Mouse (Mus musculus) midbrain, postnatal 0 days (tissue): ENCODE results near the gene 9030025P20Rik. TPM values are rescaled to one million over a fixed set of nuclear protein-coding genes. Genes with fewer than 3 reads are reported as not detected.
"Not testable (repeated sequence)": the region's sequence is repeated elsewhere in the genome, so short reads cannot be mapped to it uniquely, and the experiment has no call there.

Source experiments
- ATAC-seq: fragments of 200-750 bp; cut with Nextera tagmentation; 2 replicates; pipeline ENCODE4 v1.8.0; 2017; ENCODE audit warnings: moderate number of reproducible peaks, mild to moderate bottlenecking, moderate TSS enrichment, moderate library complexity; ENCODE audit not compliant: low FRiP score
- DNase-seq: peaks from one replicate; pipeline ENCODE4 v3.0.0-alpha.2; 2015; ENCODE audit warnings: low spot score
- H3K27ac ChIP-seq: fragments of 300-500 bp; sonication (generic); 2 replicates; pipeline ENCODE4 v1.5.1; 2014; ENCODE audit warnings: low read depth, mild to moderate bottlenecking, low read length, mixed read lengths
- H3K27me3 ChIP-seq: fragments of 300-500 bp; sonication (generic); 2 replicates; pipeline ENCODE4 v1.6.1; 2014; ENCODE audit warnings: low read length, control low read depth, mixed read lengths; ENCODE audit not compliant: insufficient read depth
- H3K36me3 ChIP-seq: fragments of 300-500 bp; sonication (generic); 2 replicates; pipeline ENCODE4 v1.6.1; 2014; ENCODE audit warnings: low read length, control low read depth, mixed read lengths; ENCODE audit not compliant: insufficient read depth
- H3K4me1 ChIP-seq: fragments of 300-500 bp; sonication (generic); 2 replicates; pipeline ENCODE4 v1.6.1; 2014; ENCODE audit warnings: mild to moderate bottlenecking, control low read depth, antibody characterized with exemption, low read length, mixed read lengths; ENCODE audit not compliant: insufficient read depth
- H3K4me2 ChIP-seq: fragments of 300-500 bp; sonication (generic); 2 replicates; pipeline ENCODE4 v1.6.1; 2014; ENCODE audit warnings: low read depth, mild to moderate bottlenecking, low read length, mixed read lengths; ENCODE audit not compliant: poor library complexity, severe bottlenecking
- H3K4me3 ChIP-seq: fragments of 300-500 bp; sonication (generic); 2 replicates; pipeline ENCODE4 v1.5.1; 2014; ENCODE audit warnings: low read depth, mild to moderate bottlenecking, low read length, moderate library complexity
- H3K9ac ChIP-seq: fragments of 300-500 bp; sonication (generic); replicated peaks from 2 replicates; pipeline ENCODE4 v1.6.1; 2014; ENCODE audit warnings: mild to moderate bottlenecking, low read length, moderate library complexity, mixed read lengths; ENCODE audit not compliant: poor library complexity, severe bottlenecking
- H3K9me3 ChIP-seq: fragments of 300-500 bp; sonication (generic); 2 replicates; pipeline ENCODE4 v1.6.1; 2016; ENCODE audit warnings: low read length, control low read depth
- CTCF ChIP-seq: IDR thresholded peaks from 2 replicates; pipeline ENCODE4 v1.5.1; 2016; ENCODE audit warnings: antibody characterized with exemption, mild to moderate bottlenecking
- WGBS: fragments of 180-500 bp; shearing (Covaris S2); extraction: QIAGEN DNeasy Blood & Tissue Kit; methylation state at CpG from one replicate; pipeline ENCODE4 v1.1.7; 2014; 5-methylcytosine and 5-hydroxymethylcytosine counted together
- polyA plus RNA-seq: library from polyadenylated mRNA; unstranded; fragments of >200 nt; fragmentation: Nextera tagmentation; extraction: Ambion mirVana; gene quantifications from 2 replicates; pipeline ENCODE4 v1.2.1, GENCODE M21; 2015
- total RNA-seq: library from RNA; depleted of rRNA; stranded (reverse); fragments of >200 nt; gene quantifications from 2 replicates; pipeline ENCODE4 v1.2.3, GENCODE M21; 2014; rRNA removed

The 9030025P20Rik gene
- total RNA-seq (8.7 and 10.6 TPM in 2 replicates), polyA plus RNA-seq (7.0 and 7.1 TPM in 2 replicates)

DNA sequence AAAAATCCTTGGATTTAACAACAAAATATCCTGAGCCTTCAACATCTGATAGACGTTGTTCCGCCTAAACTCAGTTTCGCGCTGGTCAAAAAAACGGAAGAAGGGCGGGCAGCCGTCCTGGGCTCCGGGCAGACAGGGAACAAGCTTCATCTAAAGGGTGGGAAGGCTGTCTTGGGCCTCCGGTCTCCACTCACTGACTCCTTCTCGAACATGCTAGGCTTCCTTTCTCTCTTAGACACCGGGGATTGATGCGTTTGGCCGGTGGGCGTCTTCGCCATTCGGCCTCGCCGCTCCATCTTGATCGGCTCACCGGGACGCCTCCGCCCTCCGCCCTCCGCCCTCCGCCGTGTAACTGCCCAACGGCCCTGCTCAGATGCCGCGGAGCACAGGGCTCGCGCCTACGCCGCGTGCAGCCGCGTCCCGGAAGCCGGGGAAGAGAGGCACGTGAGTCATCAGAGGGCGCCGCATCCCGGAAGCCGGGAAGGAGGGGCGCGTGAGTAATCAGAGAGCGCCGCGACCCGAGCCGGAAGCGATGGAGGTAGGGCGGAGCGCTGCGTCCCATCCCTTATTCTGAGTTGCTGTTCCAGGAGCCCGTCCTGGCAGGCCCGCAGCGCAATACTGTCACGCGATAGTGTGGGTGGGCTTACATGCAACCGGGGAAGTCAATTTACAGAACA is at the start of gene 9030025P20Rik, which contains the start of gene Gm3417:
Gene 9030025P20Rik, plus strand, starts transcription at position 107 of the 677 bp plus-strand sequence.
Gene Gm3417, minus strand, starts transcription at position 429 of the 677 bp plus-strand sequence.
- not testable (repeated sequence) for H3K36me3 ChIP-seq, DNase-seq, H3K4me1 ChIP-seq, H3K9me3 ChIP-seq, H3K9ac ChIP-seq, H3K27me3 ChIP-seq, H3K4me3 ChIP-seq, H3K4me2 ChIP-seq, H3K27ac ChIP-seq
- ATAC-seq, result peak; percentile 98
- no CpG with 5 or more reads among the region's 60 CpGs for WGBS

DNA sequence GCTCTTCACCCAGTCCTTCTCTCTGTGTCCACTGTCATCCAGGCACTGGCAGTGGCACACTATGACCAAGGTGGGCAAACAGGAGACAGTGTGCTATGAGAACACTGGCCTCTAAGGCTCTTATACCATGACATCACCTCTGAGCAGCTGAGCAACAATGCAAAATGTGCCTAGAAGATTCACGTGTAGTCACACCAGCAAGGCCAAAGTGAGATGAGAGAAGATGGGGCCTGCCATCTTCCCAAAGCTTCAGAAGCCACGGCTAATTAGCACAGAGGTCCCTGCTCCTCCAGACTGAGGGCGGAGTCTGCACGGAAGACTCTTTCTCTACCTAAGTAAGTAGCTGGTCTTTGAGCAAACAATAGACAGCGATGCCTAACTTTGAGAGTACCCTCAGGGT is 49.6 kb upstream of the 9030025P20Rik start:
- no peaks in the 10 kb centered on the region for H3K9me3 ChIP-seq
- no peaks in the 10 kb centered on the region for H3K27me3 ChIP-seq
- no peak overlapping the region for H3K4me2 ChIP-seq
- H3K36me3 ChIP-seq, result no peaks in the 10 kb centered on the region
- ATAC-seq (no peak), DNase-seq (no peak)
- no peak for TF ChIP-seq CTCF
- no peak overlapping the region for H3K9ac ChIP-seq
- WGBS, result 69% methylated on average over 5 of the region's 5 CpGs
- no peak overlapping the region for H3K4me3 ChIP-seq
- no peaks in the 10 kb centered on the region for H3K4me1 ChIP-seq
- no peak overlapping the region for H3K27ac ChIP-seq

DNA sequence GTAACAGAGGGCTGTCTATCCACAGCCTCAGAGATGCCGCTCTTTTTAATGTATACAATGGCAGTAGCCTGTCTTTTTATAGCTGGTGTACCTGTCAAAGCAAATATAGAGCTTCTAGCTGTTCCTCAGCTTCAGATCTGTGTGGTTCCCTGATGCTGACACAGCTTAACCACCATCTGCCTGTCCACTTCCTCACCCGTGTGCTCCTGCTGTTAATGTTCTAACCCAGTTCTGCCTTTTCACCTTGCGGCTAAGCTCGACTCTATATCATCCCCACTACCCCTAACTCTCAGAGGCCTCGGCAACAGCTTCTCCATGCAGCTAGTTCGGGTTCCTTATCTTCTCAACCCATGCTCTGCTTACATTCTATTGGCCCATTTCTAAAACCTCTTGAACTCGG is 47.6 kb upstream of the 9030025P20Rik start:
- H3K36me3 ChIP-seq, result no peaks in the 10 kb centered on the region
- H3K9me3 ChIP-seq, result no peaks in the 10 kb centered on the region
- no peaks in the 10 kb centered on the region for H3K4me1 ChIP-seq
- H3K9ac ChIP-seq, result no peak overlapping the region
- no peak overlapping the region for H3K4me2 ChIP-seq
- TF ChIP-seq CTCF, result no peak
- no peak overlapping the region for H3K27ac ChIP-seq
- ATAC-seq (no peak), DNase-seq (no peak)
- no peaks in the 10 kb centered on the region for H3K27me3 ChIP-seq
- 86% methylated on average over 7 of the region's 7 CpGs for WGBS
- no peak overlapping the region for H3K4me3 ChIP-seq

DNA sequence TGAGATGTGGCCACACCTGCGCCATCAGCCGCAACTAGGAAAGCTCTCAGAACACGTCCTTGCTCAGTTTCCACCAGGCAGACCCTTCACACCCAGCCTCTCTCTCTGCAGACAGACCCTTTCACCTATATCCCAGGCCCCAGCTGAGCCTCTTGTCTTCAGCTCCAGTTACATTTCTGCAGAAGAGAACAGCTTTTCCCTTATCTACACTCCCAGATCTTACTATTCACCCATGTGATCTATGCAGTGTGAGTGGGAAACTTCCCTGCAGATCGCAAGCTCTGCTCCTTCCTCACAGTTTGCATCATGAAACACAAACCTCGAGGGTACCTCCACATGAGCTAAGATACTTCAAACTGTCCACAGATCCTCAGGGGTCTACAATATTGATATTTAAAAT is 46.8 kb upstream of the 9030025P20Rik start:
- DNase-seq, result no peak
- no peak overlapping the region for H3K4me2 ChIP-seq
- no peak overlapping the region for H3K27ac ChIP-seq
- H3K9ac ChIP-seq, result no peak overlapping the region
- no peaks in the 10 kb centered on the region for H3K27me3 ChIP-seq
- H3K36me3 ChIP-seq, result no peaks in the 10 kb centered on the region
- H3K4me1 ChIP-seq, result no peaks in the 10 kb centered on the region
- no peak overlapping the region for H3K4me3 ChIP-seq
- 85% methylated on average over 5 of the region's 5 CpGs for WGBS
- H3K9me3 ChIP-seq, result no peaks in the 10 kb centered on the region
- no peak for ATAC-seq
- no peak for TF ChIP-seq CTCF

DNA sequence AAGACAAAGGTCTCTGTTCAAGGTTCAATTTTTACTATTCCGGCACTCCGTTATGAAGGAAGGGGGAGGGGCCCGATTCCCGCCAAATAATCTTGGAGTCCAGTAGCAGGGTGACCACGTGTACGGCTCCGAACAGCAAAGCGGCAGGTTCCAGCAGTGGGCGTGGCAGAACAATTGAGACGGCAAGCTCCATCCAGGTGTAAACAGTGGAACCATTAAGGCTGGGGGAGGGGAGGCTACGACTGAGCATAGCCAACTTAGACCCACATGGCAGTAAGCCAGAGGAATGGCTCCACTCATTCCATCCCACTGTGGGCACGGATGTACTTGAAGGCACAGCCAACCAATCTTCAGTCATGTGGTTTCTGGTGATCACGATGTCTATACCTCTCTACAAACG is 43.0 kb upstream of the 9030025P20Rik start:
- not testable (repeated sequence) for H3K27me3 ChIP-seq, H3K4me3 ChIP-seq, H3K36me3 ChIP-seq, H3K4me1 ChIP-seq, H3K27ac ChIP-seq, H3K9me3 ChIP-seq, H3K9ac ChIP-seq, ATAC-seq, DNase-seq, H3K4me2 ChIP-seq
- WGBS, result 83% methylated on average over 12 of the region's 14 CpGs

DNA sequence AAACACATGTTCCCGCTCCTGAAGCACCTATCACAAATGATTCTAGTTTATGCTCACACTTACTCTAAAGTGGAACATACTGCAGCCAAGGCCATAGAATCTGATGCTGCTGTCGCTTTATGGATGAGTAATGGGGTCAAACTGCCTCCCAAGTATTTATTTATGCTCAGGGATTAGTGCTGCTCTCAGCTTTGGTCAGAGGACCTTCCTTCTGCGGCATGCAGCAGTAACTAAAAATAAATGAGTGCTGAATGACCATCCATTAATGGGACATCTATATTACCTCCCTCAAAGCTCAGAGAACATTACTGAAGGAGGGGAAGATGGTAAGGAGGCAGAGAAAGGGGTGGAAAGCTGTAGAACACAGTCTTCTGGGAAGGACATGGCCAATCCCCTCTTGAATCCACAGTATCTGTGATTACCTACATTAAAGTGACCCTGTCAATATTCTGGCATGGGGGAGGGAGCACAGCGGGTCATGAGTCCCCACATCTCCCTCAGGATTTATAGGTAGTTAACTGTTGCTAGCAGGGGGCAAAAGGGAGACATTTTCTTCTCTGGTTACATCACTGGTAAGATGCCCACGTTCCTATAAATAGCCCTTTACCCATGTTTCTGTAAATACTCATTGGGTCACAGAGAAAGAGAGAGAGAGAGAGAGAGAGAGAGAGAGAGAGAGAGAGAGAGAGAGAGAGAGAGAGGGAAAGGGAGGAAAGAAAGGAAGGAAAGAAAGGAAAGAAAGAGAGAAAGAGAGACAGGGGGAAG is 42.2 kb upstream of the 9030025P20Rik start:
- DNase-seq (no peak), ATAC-seq (no peak)
- no peak overlapping the region for H3K9ac ChIP-seq
- WGBS, result 67% methylated on average over 5 of the region's 5 CpGs
- H3K4me3 ChIP-seq, result no peak overlapping the region
- no peaks in the 10 kb centered on the region for H3K9me3 ChIP-seq
- no peak overlapping the region for H3K27ac ChIP-seq
- no peaks in the 10 kb centered on the region for H3K27me3 ChIP-seq
- TF ChIP-seq CTCF, result no peak
- H3K4me1 ChIP-seq, result no peaks in the 10 kb centered on the region
- H3K36me3 ChIP-seq, result no peaks in the 10 kb centered on the region; the same call in 1 of the 2 replicates
- no peak overlapping the region for H3K4me2 ChIP-seq

DNA sequence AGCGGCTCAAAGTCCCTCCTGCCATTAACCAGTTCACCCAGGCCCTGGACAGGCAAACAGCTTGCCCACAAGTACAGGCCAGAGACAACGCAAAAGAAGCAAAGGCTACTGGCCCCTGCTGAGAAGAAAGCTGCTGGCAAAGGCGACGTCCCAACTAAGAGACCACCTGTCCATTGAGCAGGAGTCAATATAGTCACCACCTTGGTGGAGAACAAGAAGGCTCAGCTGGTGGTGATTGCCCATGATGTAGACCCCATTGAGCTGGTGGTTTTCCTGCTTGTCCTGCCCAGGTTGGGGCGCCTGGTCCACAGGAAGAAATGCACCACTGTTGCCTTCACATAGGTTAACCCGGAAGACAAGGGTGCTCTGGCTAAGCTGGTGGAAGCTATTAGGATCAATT is 36.1 kb upstream of the 9030025P20Rik start:
- peak overlapping the region; percentile 81 for H3K4me3 ChIP-seq
- H3K9me3 ChIP-seq, ATAC-seq, H3K9ac ChIP-seq, H3K36me3 ChIP-seq, H3K27me3 ChIP-seq, H3K27ac ChIP-seq, H3K4me1 ChIP-seq, DNase-seq: not testable (repeated sequence)
- WGBS, result 69% methylated on average over 6 of the region's 6 CpGs
- peak overlapping the region; percentile 92 for H3K4me2 ChIP-seq
